In genomic region chr5:144978533-144979107, GRCm38 (mm10) we compare ENCODE assay signal across 11 mouse cellular contexts. TPM values are rescaled to one million over a fixed set of nuclear protein-coding genes. Genes with fewer than 3 reads are reported as not detected.
A peak's percentile ranks its signal among the peaks of the same experiment; 100 is the strongest.
DNase-seq lines count a peak whose midpoint lies in the region; ATAC-seq and TF ChIP-seq lines count a peak whose summit lies in the region.
"Had no signal": no experiment of that assay in that cellular context is flagged by ENCODE, and none has a peak within 500 bp of the region (broad histone marks: within the 10 kb centered on the region; RNA-seq: fewer than 3 reads in every experiment).

No protein-coding gene starts in this region.

- WGBS in lung, adult 2 months, result 14% methylated on average over 10 of the region's 10 CpGs
- 72% methylated on average over 10 of the region's 10 CpGs for WGBS in hindbrain, embryonic 12.5 days

- TF ChIP-seq CTCF in lung, adult 2 months (IDR thresholded peaks at IDR 0.05; ENCODE audit: insufficient read depth, low read length), result no peak

- no peak overlapping the region for H3K9ac ChIP-seq in hindbrain, embryonic 12.5 days
- H3K9ac ChIP-seq: liver, embryonic 15.5 days had no signal

- H3K27ac ChIP-seq in hindbrain, embryonic 12.5 days, result no peak overlapping the region
- H3K27ac ChIP-seq: liver, embryonic 15.5 days had no signal

- H3K27me3 ChIP-seq in hindbrain, embryonic 12.5 days, result no peaks in the 10 kb centered on the region
- H3K27me3 ChIP-seq: liver, embryonic 15.5 days had no signal

- H3K36me3 ChIP-seq in hindbrain, embryonic 12.5 days, result no peaks in the 10 kb centered on the region
- H3K36me3 ChIP-seq: liver, embryonic 15.5 days had no signal

- no peak overlapping the region for H3K4me3 ChIP-seq in lung, adult 2 months (replicated peaks; ENCODE audit: extremely low read depth, low read depth, low read length)
- no peak overlapping the region for H3K4me3 ChIP-seq in hindbrain, embryonic 12.5 days
- H3K4me3 ChIP-seq: liver, embryonic 15.5 days had no signal

- H3K4me2 ChIP-seq in hindbrain, embryonic 12.5 days (replicated peaks), result no peak overlapping the region
- H3K4me2 ChIP-seq: liver, embryonic 15.5 days had no signal

- peak; percentile 23 for DNase-seq in ovary, postnatal 36 days (ENCODE audit: low spot score)
- no peak for DNase-seq in ovary, postnatal 10 days (ENCODE audit: low spot score)
- peak; percentile 30 to 31 for DNase-seq in heart, postnatal 36 days
- peak; percentile 79 for DNase-seq in lung, adult 2 months
- peak; percentile 54 to 75 for DNase-seq in urinary bladder, postnatal 4 days (ENCODE audit: low spot score in 2 of 2)
- DNase-seq in retina, postnatal 1 day, result no peak

- intact Hi-C loops in heart, postnatal 36 days (cut with DNase I), result no loop called here

- H3K4me1 ChIP-seq in lung, adult 2 months (ENCODE audit: control insufficient read depth, insufficient read depth, low read length), result 0 out of 2 replicates have a peak, but pooled peaks cover 2% of the 10 kb centered on the region
- H3K4me1 ChIP-seq in hindbrain, embryonic 12.5 days, result no peaks in the 10 kb centered on the region
- H3K4me1 ChIP-seq: liver, embryonic 15.5 days had no signal

- peaks cover 6% of the 10 kb centered on the region for H3K9me3 ChIP-seq in hindbrain, embryonic 12.5 days (replicated peaks)
- H3K9me3 ChIP-seq: liver, embryonic 15.5 days had no signal

- ATAC-seq in cerebellum, adult (ENCODE audit: insufficient number of reproducible peaks, low FRiP score, low TSS enrichment), result no peak
- ATAC-seq in hindbrain, embryonic 12.5 days (ENCODE audit: low FRiP score), result no peak

- no peak for TF ChIP-seq POLR2A in lung, adult 2 months (IDR thresholded peaks at IDR 0.05; ENCODE audit: borderline replicate concordance, extremely low read depth, low read depth, low read length)

RNA-seq across cellular contexts. Expression of gene Smurf1, which starts 13.0 kb away (rescaled TPM):
- 10 to 100 TPM; 24.6 to 27.2 TPM for total RNA-seq in heart, postnatal 36 days (2021)
- 33.5 and 34.1 TPM in 2 replicates for polyA plus RNA-seq in lung, adult 2 months (2012; rRNA removed)
- 32.6 and 33.3 TPM in 2 replicates for polyA plus RNA-seq in hindbrain, embryonic 12.5 days (2016; fragmentation: Nextera tagmentation; extraction: Ambion mirVana)

RNA-seq across cellular contexts. Expression of gene Gm4871, which starts 53.9 kb away (rescaled TPM):
- total RNA-seq in heart, postnatal 36 days (2021), result not detected
- not detected in 2 replicates for polyA plus RNA-seq in lung, adult 2 months (2012; rRNA removed)
- not detected in 2 replicates for polyA plus RNA-seq in hindbrain, embryonic 12.5 days (2016; fragmentation: Nextera tagmentation; extraction: Ambion mirVana)
- total RNA-seq: layer of hippocampus, adult 18-20 months; neutrophil, adult 5-6 weeks had no signal
- polyA plus RNA-seq: liver, embryonic 15.5 days had no signal

Comparison
In these comparisons a context has a peak if more than half of its experiments do, and no peak if none do; other contexts are left out.
1. DNase-seq: peak in ovary, postnatal 36 days (single experiment), heart, postnatal 36 days (2 of 2), lung, adult 2 months (single experiment) and urinary bladder, postnatal 4 days (2 of 2); none in ovary, postnatal 10 days (single experiment) and retina, postnatal 1 day (single experiment).